Mouse (Mus musculus): ENCODE measurements around the gene Errfi1.

Errfi1 gene

GRCm38 (mm10) chr4:150914290-150914733 is 60.6 kb downstream of the Errfi1 start, which contains the start of the genes Park7 and Tnfrsf9:
TSS of gene Park7 (minus strand) at chr4:150914437.
TSS of gene Tnfrsf9 (plus strand) at chr4:150914562.
- DNase-seq (ENCODE audit: low spot score in 2 of 2): peak; percentile 96

GRCm38 (mm10) chr4:150915181-150915906 is 61.6 kb downstream of the Errfi1 start:
- no peak for DNase-seq (ENCODE audit: low spot score in 2 of 2)

GRCm38 (mm10) chr4:150917336-150918027 is 63.8 kb downstream of the Errfi1 start:
- no peak for DNase-seq (ENCODE audit: low spot score in 2 of 2)

All from natural killer cell, adult 2 months (primary cell).